Mouse (Mus musculus): ENCODE data around the gene Gm21637.
"Not testable (repeated sequence)": the region's sequence is repeated elsewhere in the genome, so short reads cannot be mapped to it uniquely, and the experiment has no call there.

Gm21637 gene

GRCm38 (mm10) chrX:31961744-31962143 lies at the start of gene Gm21637:
Gene Gm21637 (plus strand): TSS chrX:31962044.
- in situ Hi-C loops (cut with MboI, MseI): not testable (repeated sequence)
